Mouse (Mus musculus) lung, embryonic 15.5 days (tissue): ENCODE results near the gene Susd1. TPM values are rescaled to one million over a fixed set of nuclear protein-coding genes. Genes with fewer than 3 reads are reported as not detected.

Experiments
- ATAC-seq: fragments of 200-750 bp; cut with Nextera tagmentation; 2 replicates; pipeline ENCODE4 v1.8.0; 2017; ENCODE audit warnings: moderate number of reproducible peaks, borderline replicate concordance; ENCODE audit not compliant: low FRiP score, low TSS enrichment; ENCODE audit errors: extremely low read depth
- H3K27ac ChIP-seq: fragments of 300-500 bp; sonication (generic); 2 replicates; pipeline ENCODE4 v1.5.1; 2015; ENCODE audit warnings: moderate library complexity, mild to moderate bottlenecking, inconsistent platforms
- H3K27me3 ChIP-seq: fragments of 300-500 bp; sonication (generic); 2 replicates; pipeline ENCODE4 v1.6.1; 2015; ENCODE audit warnings: inconsistent platforms
- H3K36me3 ChIP-seq: fragments of 300-500 bp; sonication (generic); 2 replicates; pipeline ENCODE4 v1.6.1; 2015; ENCODE audit warnings: inconsistent platforms
- H3K4me1 ChIP-seq: fragments of 300-500 bp; sonication (generic); 2 replicates; pipeline ENCODE4 v1.6.1; 2015; ENCODE audit warnings: inconsistent platforms
- H3K4me2 ChIP-seq: fragments of 300-500 bp; sonication (generic); 2 replicates; pipeline ENCODE4 v1.6.1; 2015; ENCODE audit warnings: inconsistent platforms, mild to moderate bottlenecking, moderate library complexity
- H3K4me3 ChIP-seq: fragments of 300-500 bp; sonication (generic); 2 replicates; pipeline ENCODE4 v1.5.1; 2015; ENCODE audit warnings: mild to moderate bottlenecking, inconsistent platforms
- H3K9ac ChIP-seq: fragments of 300-500 bp; sonication (generic); 2 replicates; pipeline ENCODE4 v1.6.1; 2015; ENCODE audit warnings: inconsistent platforms
- H3K9me3 ChIP-seq: fragments of 300-500 bp; sonication (generic); 2 replicates; pipeline ENCODE4 v1.6.1; 2016; ENCODE audit warnings: inconsistent platforms
- WGBS: fragments of 180-500 bp; shearing (Covaris S2); methylation state at CpG from one replicate; pipeline ENCODE4 v1.1.7; 2015; 5-methylcytosine and 5-hydroxymethylcytosine counted together
- polyA plus RNA-seq: library from polyadenylated mRNA; unstranded; fragments of >200 nt; fragmentation: Nextera tagmentation; extraction: Ambion mirVana; gene quantifications from 2 replicates; pipeline ENCODE4 v1.2.1, GENCODE M21; 2015

Gene Susd1
- polyA plus RNA-seq, 1 experiment from 2014 or later, result 8.0 TPM

DNA sequence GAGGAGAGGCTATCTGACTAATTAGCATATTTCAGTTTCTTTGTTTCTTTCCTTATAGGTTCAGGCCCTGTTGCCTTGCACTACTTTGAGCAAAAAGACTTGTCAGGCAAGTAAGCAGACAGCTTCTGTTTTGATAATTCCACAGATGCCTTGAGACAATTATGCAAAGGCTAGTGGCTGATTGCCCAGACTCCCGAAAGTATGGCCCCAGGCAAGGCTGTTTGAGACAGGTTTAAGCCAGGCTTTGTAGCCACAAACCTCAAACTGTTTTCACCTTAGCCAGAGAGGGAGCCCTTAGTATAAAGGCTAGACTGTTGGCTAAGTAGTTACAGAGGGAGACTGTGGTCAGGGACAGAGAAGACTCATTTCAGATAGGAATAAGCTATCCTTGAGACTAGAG is 165.1 kb downstream of the Susd1 start:
- no peak for ATAC-seq
- no peaks in the 10 kb centered on the region for H3K4me1 ChIP-seq
- H3K36me3 ChIP-seq, result no peaks in the 10 kb centered on the region
- H3K4me2 ChIP-seq, result no peak overlapping the region
- H3K4me3 ChIP-seq, result no peak overlapping the region
- no peaks in the 10 kb centered on the region for H3K27me3 ChIP-seq
- WGBS, result 42% methylated on average over 1 of the region's 1 CpGs
- H3K9me3 ChIP-seq, result no peaks in the 10 kb centered on the region
- H3K27ac ChIP-seq, result no peak overlapping the region
- no peak overlapping the region for H3K9ac ChIP-seq

DNA sequence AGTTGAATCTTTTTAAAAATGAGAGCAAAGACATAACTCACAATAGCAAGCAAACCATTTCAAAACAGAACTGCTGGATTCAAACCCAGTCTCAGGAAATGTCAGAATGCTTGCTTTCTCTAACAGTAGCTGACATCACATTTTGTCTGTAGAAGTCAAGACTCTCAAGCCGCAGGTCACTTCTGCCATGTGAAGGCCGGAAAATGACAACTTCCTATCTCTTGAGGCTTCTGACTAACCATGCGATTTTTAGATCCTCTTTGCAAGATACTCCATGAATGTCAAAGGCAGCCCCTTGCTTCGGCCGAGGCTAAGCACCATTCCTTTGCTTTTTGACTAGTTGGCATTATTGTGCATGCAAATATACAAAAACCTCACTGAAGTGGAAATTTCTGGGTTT is 172.8 kb downstream of the Susd1 start:
- ATAC-seq, result no peak
- WGBS, result 87% methylated on average over 5 of the region's 5 CpGs
- no peak overlapping the region for H3K27ac ChIP-seq
- H3K36me3 ChIP-seq, result no peaks in the 10 kb centered on the region
- H3K4me3 ChIP-seq, result no peak overlapping the region
- no peak overlapping the region for H3K4me2 ChIP-seq
- no peaks in the 10 kb centered on the region for H3K9me3 ChIP-seq
- no peak overlapping the region for H3K9ac ChIP-seq
- no peaks in the 10 kb centered on the region for H3K4me1 ChIP-seq
- no peaks in the 10 kb centered on the region for H3K27me3 ChIP-seq

GRCm38 (mm10) chr4:59265182-59265581 is 173.3 kb downstream of the Susd1 start:
- no peaks in the 10 kb centered on the region for H3K9me3 ChIP-seq
- no peak overlapping the region for H3K9ac ChIP-seq
- H3K27me3 ChIP-seq, result no peaks in the 10 kb centered on the region
- H3K27ac ChIP-seq, result no peak overlapping the region
- ATAC-seq, result no peak
- no peaks in the 10 kb centered on the region for H3K36me3 ChIP-seq
- no peak overlapping the region for H3K4me2 ChIP-seq
- H3K4me1 ChIP-seq, result no peaks in the 10 kb centered on the region
- 81% methylated on average over 5 of the region's 5 CpGs for WGBS
- no peak overlapping the region for H3K4me3 ChIP-seq

Other genes with a start within 250 kb of the Susd1 start
- 10.0 and 12.1 TPM in 2 replicates for gene Ugcg, start 249.4 kb downstream of the Susd1 start, polyA plus RNA-seq
- 50.3 and 54.2 TPM in 2 replicates for gene Ptbp3, start 110.7 kb upstream of the Susd1 start, polyA plus RNA-seq
- gene Hsdl2, start 142.9 kb upstream of the Susd1 start, polyA plus RNA-seq, result 20.7 and 22.8 TPM in 2 replicates
- 25.0 and 25.1 TPM in 2 replicates for gene E130308A19Rik, start 187.6 kb upstream of the Susd1 start, polyA plus RNA-seq